Mouse (Mus musculus): Measurements from ENCODE around the gene Huwe1. TPM values are rescaled to one million over a fixed set of nuclear protein-coding genes. Genes with fewer than 3 reads are reported as not detected.

The Huwe1 gene
- polyA plus RNA-seq, 1 experiment from 2014 or later, result 131 TPM

- ATAC-seq (no peak), DNase-seq (ENCODE audit: low read depth, low spot score) (no peak)
- peaks cover 28% of the 10 kb centered on the region for H3K27me3 ChIP-seq
- ChIA-PET CTCF (no interaction called here), POLR2A (interaction anchor here (0.9 kb wide), 1 partner anchor 19 kb away, joined by 3 read pairs; no protein-coding TSS in a partner anchor)
- in situ Hi-C loops (cut with MboI; ENCODE audit: low pct_unique_long_range_greater_than_20kb), result loop anchor here (25.0 kb wide), 1 partner anchor 276 kb away; no protein-coding TSS in a partner anchor
- TF ChIP-seq CTCF (IDR thresholded peaks at IDR 0.05), result no peak
Measured at GRCm38 (mm10) chrX:151813656-151814055, 13.0 kb downstream of the Huwe1 start.

GRCm38 (mm10) chrX:151817712-151818111 is 17.1 kb downstream of the Huwe1 start:
- ATAC-seq, result no peak
- no peak for TF ChIP-seq CTCF (IDR thresholded peaks at IDR 0.05)
- no peak for DNase-seq (ENCODE audit: low read depth, low spot score)
- peaks cover 27% of the 10 kb centered on the region for H3K27me3 ChIP-seq
- POLR2A ChIA-PET, result no interaction called here
- CTCF ChIA-PET, result no interaction called here
- in situ Hi-C loops (cut with MboI; ENCODE audit: low pct_unique_long_range_greater_than_20kb), result loop anchor here (25.0 kb wide), 1 partner anchor 280 kb away; no protein-coding TSS in a partner anchor

GRCm38 (mm10) chrX:151828971-151829370 is 28.4 kb downstream of the Huwe1 start:
- in situ Hi-C loops (cut with MboI; ENCODE audit: low pct_unique_long_range_greater_than_20kb), result no loop called here
- ATAC-seq (no peak), DNase-seq (ENCODE audit: low read depth, low spot score) (no peak)
- ChIA-PET POLR2A (no interaction called here), CTCF (no interaction called here)
- no peak for TF ChIP-seq CTCF (IDR thresholded peaks at IDR 0.05)
- peaks cover 34% of the 10 kb centered on the region for H3K27me3 ChIP-seq

- no peak for TF ChIP-seq CTCF (IDR thresholded peaks at IDR 0.05)
- H3K27me3 ChIP-seq, result peaks cover 39% of the 10 kb centered on the region
- DNase-seq (ENCODE audit: low read depth, low spot score) (no peak), ATAC-seq (no peak)
- in situ Hi-C loops (cut with MboI; ENCODE audit: low pct_unique_long_range_greater_than_20kb), result no loop called here
- CTCF ChIA-PET, result interaction anchor here (1.1 kb wide), 1 partner anchor 23 kb away, joined by 3 read pairs; no protein-coding TSS in a partner anchor
- POLR2A ChIA-PET, result no interaction called here
Measured at GRCm38 (mm10) chrX:151831260-151831659, 30.7 kb downstream of the Huwe1 start.

GRCm38 (mm10) chrX:151832982-151833381 is 32.4 kb downstream of the Huwe1 start:
- ChIA-PET CTCF (no interaction called here), POLR2A (no interaction called here)
- no peak for TF ChIP-seq CTCF (IDR thresholded peaks at IDR 0.05)
- H3K27me3 ChIP-seq, result peaks cover 44% of the 10 kb centered on the region
- no peak for ATAC-seq
- in situ Hi-C loops (cut with MboI; ENCODE audit: low pct_unique_long_range_greater_than_20kb), result no loop called here
- no peak for DNase-seq (ENCODE audit: low read depth, low spot score)

- DNase-seq (ENCODE audit: low read depth, low spot score) (no peak), ATAC-seq (no peak)
- POLR2A ChIA-PET, result no interaction called here
- no peak for TF ChIP-seq CTCF (IDR thresholded peaks at IDR 0.05)
- CTCF ChIA-PET, result interaction anchor here (1.4 kb wide), 1 partner anchor 9 kb away, joined by 3 read pairs; no protein-coding TSS in a partner anchor
- H3K27me3 ChIP-seq, result peaks cover 41% of the 10 kb centered on the region
- in situ Hi-C loops (cut with MboI; ENCODE audit: low pct_unique_long_range_greater_than_20kb), result no loop called here
Measured at GRCm38 (mm10) chrX:151859436-151859835, 58.8 kb downstream of the Huwe1 start.

- no peak for ATAC-seq
- DNase-seq (ENCODE audit: low read depth, low spot score), result no peak
- H3K27me3 ChIP-seq, result peaks cover 45% of the 10 kb centered on the region
- TF ChIP-seq CTCF (IDR thresholded peaks at IDR 0.05), result no peak
- ChIA-PET CTCF (interaction anchor here (0.9 to 1.2 kb wide), 2 partner anchors 11 to 18 kb away, joined by 3 read pairs; no protein-coding TSS in a partner anchor), POLR2A (no interaction called here)
- in situ Hi-C loops (cut with MboI; ENCODE audit: low pct_unique_long_range_greater_than_20kb), result no loop called here
Measured at GRCm38 (mm10) chrX:151910692-151911091, 110.1 kb downstream of the Huwe1 start.

GRCm38 (mm10) chrX:151912267-151912666 is 111.7 kb downstream of the Huwe1 start:
- ChIA-PET POLR2A (no interaction called here), CTCF (interaction anchor here (1.2 to 1.8 kb wide), 2 partner anchors 9 kb away, joined by 3 to 5 read pairs; no protein-coding TSS in a partner anchor)
- ATAC-seq (no peak), DNase-seq (ENCODE audit: low read depth, low spot score) (no peak)
- no peak for TF ChIP-seq CTCF (IDR thresholded peaks at IDR 0.05)
- H3K27me3 ChIP-seq, result peaks cover 45% of the 10 kb centered on the region
- in situ Hi-C loops (cut with MboI; ENCODE audit: low pct_unique_long_range_greater_than_20kb), result no loop called here

GRCm38 (mm10) chrX:151929390-151929789 is 128.8 kb downstream of the Huwe1 start:
- H3K27me3 ChIP-seq, result peaks cover 24% of the 10 kb centered on the region
- no peak for DNase-seq (ENCODE audit: low read depth, low spot score)
- in situ Hi-C loops (cut with MboI; ENCODE audit: low pct_unique_long_range_greater_than_20kb), result no loop called here
- POLR2A ChIA-PET, result no interaction called here
- no peak for ATAC-seq
- TF ChIP-seq CTCF (IDR thresholded peaks at IDR 0.05), result no peak
- CTCF ChIA-PET, result interaction anchor here (0.8 to 1.1 kb wide), 2 partner anchors 9 to 26 kb away, joined by 3 read pairs; no protein-coding TSS in a partner anchor

- peaks cover 6% of the 10 kb centered on the region for H3K27me3 ChIP-seq
- in situ Hi-C loops (cut with MboI; ENCODE audit: low pct_unique_long_range_greater_than_20kb), result no loop called here
- DNase-seq (ENCODE audit: low read depth, low spot score), result no peak
- POLR2A ChIA-PET, result no interaction called here
- ATAC-seq, result no peak
- no peak for TF ChIP-seq CTCF (IDR thresholded peaks at IDR 0.05)
- CTCF ChIA-PET, result interaction anchor here (0.8 to 2.0 kb wide), 2 partner anchors 8 to 9 kb away, joined by 3 to 7 read pairs; no protein-coding TSS in a partner anchor
Measured at GRCm38 (mm10) chrX:151938852-151939251, 138.2 kb downstream of the Huwe1 start.

GRCm38 (mm10) chrX:151946986-151947385 is 146.4 kb downstream of the Huwe1 start:
- in situ Hi-C loops (cut with MboI; ENCODE audit: low pct_unique_long_range_greater_than_20kb), result no loop called here
- POLR2A ChIA-PET, result no interaction called here
- CTCF ChIA-PET, result interaction anchor here (0.7 to 1.3 kb wide), 10 partner anchors 9 to 228 kb away, joined by 3 to 7 read pairs (median 3); no protein-coding TSS in a partner anchor
- H3K27me3 ChIP-seq, result no peaks in the 10 kb centered on the region
- no peak for ATAC-seq
- TF ChIP-seq CTCF (IDR thresholded peaks at IDR 0.05), result peak; percentile 44
- DNase-seq (ENCODE audit: low read depth, low spot score), result no peak
